Mouse (Mus musculus): ENCODE measurements around the gene Pdcd1lg2. TPM values are rescaled to one million over a fixed set of nuclear protein-coding genes. Genes with fewer than 3 reads are reported as not detected.

Pdcd1lg2 gene
- total RNA-seq, 1 experiment, result not detected

- Histone ChIP-seq H3K27ac (ENCODE audit: insufficient read depth, low read depth, low read length, poor library complexity, severe bottlenecking) (no peak overlapping the region), H3K9me3 (ENCODE audit: control insufficient read depth, insufficient read depth, low read depth, low read length) (no peaks in the 10 kb centered on the region), H3K9ac (ENCODE audit: insufficient read depth, low read depth, low read length, poor library complexity, severe bottlenecking) (no peak overlapping the region), H3K36me3 (ENCODE audit: control insufficient read depth, insufficient read depth, low read length, poor library complexity, severe bottlenecking) (no peaks in the 10 kb centered on the region), H3K4me1 (ENCODE audit: control insufficient read depth in 2 of 2, insufficient read depth in 2 of 2, low read length in 2 of 2, poor library complexity in 1 of 2) (peaks cover 0 to 4% of the 10 kb centered on the region in 2 experiments; a peak in 1 of 4 replicates), H3K4me3 (ENCODE audit: insufficient read depth in 1 of 2, low read depth in 1 of 2, low read length in 2 of 2, poor library complexity in 1 of 2, severe bottlenecking in 1 of 2) (no peak overlapping the region)
- in situ Hi-C loops (cut with MboI; ENCODE audit: low sequenced_read_pairs in 2 of 2, unreplicated experiment in 2 of 2), result no loop called here
- TF ChIP-seq ZNF384 (IDR thresholded peaks at IDR 0.05; ENCODE audit: low read depth, low read length) (no peak), ZC3H11A (IDR thresholded peaks at IDR 0.05; ENCODE audit: borderline replicate concordance, low read depth, low read length) (no peak), MAFK (IDR thresholded peaks at IDR 0.05; ENCODE audit: insufficient read depth, low read depth, low read length) (no peak)
- no peak for DNase-seq (ENCODE audit: low read depth, low spot score)
Measured at GRCm38 (mm10) chr19:29518922-29519321, 108.2 kb downstream of the Pdcd1lg2 start.

Other genes starting within 250 kb of the Pdcd1lg2 start
- 5.1 and 12.2 TPM in 2 replicates for gene Jak2, start 159.1 kb upstream of the Pdcd1lg2 start, total RNA-seq (2012; rRNA removed)
- 1.7 and 3.2 TPM in 2 replicates for gene Insl6, start 85.6 kb upstream of the Pdcd1lg2 start, total RNA-seq (2012; rRNA removed)
- gene Rln1, start 76.2 kb upstream of the Pdcd1lg2 start, total RNA-seq (2012; rRNA removed), result 3.4 and 4.1 TPM in 2 replicates
- gene Plgrkt, start 43.5 kb upstream of the Pdcd1lg2 start, total RNA-seq (2012; rRNA removed), result 13.6 and 15.7 TPM in 2 replicates
- 0.58 and 0.62 TPM in 2 replicates for gene Cd274, start 43.5 kb upstream of the Pdcd1lg2 start, total RNA-seq (2012; rRNA removed)
- gene Ric1, start 111.4 kb downstream of the Pdcd1lg2 start, total RNA-seq (2012; rRNA removed), result 30.7 and 37.4 TPM in 2 replicates
- 80.2 and 104 TPM in 2 replicates for gene Ermp1, start 237.5 kb downstream of the Pdcd1lg2 start, total RNA-seq (2012; rRNA removed)

All from ES-E14 (cell line).